Mouse (Mus musculus): Measurements from ENCODE around the gene Mroh2b. TPM values are rescaled to one million over a fixed set of nuclear protein-coding genes. Genes with fewer than 3 reads are reported as not detected.

The Mroh2b gene
- not detected in 3 replicates for total RNA-seq (2017)

- ATAC-seq (replicated peaks; ENCODE audit: insufficient number of reproducible peaks, low FRiP score, low TSS enrichment, poor library complexity, severe bottlenecking): no peak
Measured at GRCm38 (mm10) chr15:4898437-4898836, at the start of gene Mroh2b. Gene Mroh2b (plus strand): TSS chr15:4898737.

- ATAC-seq (replicated peaks; ENCODE audit: insufficient number of reproducible peaks, low FRiP score, low TSS enrichment, poor library complexity, severe bottlenecking): no peak
Measured at GRCm38 (mm10) chr15:4850015-4850414, 48.5 kb upstream of the Mroh2b start.

GRCm38 (mm10) chr15:4894962-4895361 is 3.6 kb upstream of the Mroh2b start:
- no peak for ATAC-seq (replicated peaks; ENCODE audit: insufficient number of reproducible peaks, low FRiP score, low TSS enrichment, poor library complexity, severe bottlenecking)

GRCm38 (mm10) chr15:4934731-4935130 is 36.2 kb downstream of the Mroh2b start:
- ATAC-seq (replicated peaks; ENCODE audit: insufficient number of reproducible peaks, low FRiP score, low TSS enrichment, poor library complexity, severe bottlenecking): no peak

- ATAC-seq (replicated peaks; ENCODE audit: insufficient number of reproducible peaks, low FRiP score, low TSS enrichment, poor library complexity, severe bottlenecking): no peak
Measured at GRCm38 (mm10) chr15:4973355-4973754, 74.8 kb downstream of the Mroh2b start.

GRCm38 (mm10) chr15:5002903-5003302 is 104.4 kb downstream of the Mroh2b start:
- no peak for ATAC-seq (replicated peaks; ENCODE audit: insufficient number of reproducible peaks, low FRiP score, low TSS enrichment, poor library complexity, severe bottlenecking)

- ATAC-seq (replicated peaks; ENCODE audit: insufficient number of reproducible peaks, low FRiP score, low TSS enrichment, poor library complexity, severe bottlenecking): no peak
Measured at GRCm38 (mm10) chr15:5003503-5004196, 105.1 kb downstream of the Mroh2b start.

- no peak for ATAC-seq (replicated peaks; ENCODE audit: insufficient number of reproducible peaks, low FRiP score, low TSS enrichment, poor library complexity, severe bottlenecking)
Measured at GRCm38 (mm10) chr15:5009644-5010107, 111.1 kb downstream of the Mroh2b start.

Other genes with a start within 250 kb of the Mroh2b start
- gene C6, start 171.6 kb upstream of the Mroh2b start, total RNA-seq (2017): not detected in 3 replicates
- not detected in 3 replicates for gene C7, start 165.0 kb downstream of the Mroh2b start, total RNA-seq (2017)
- gene Card6, start 209.8 kb downstream of the Mroh2b start, total RNA-seq (2017): 8.2 to 42.9 TPM (median 22.5 TPM) in 3 replicates
- 582 to 671 TPM (median 653 TPM) in 3 replicates for gene Rpl37, start 217.9 kb downstream of the Mroh2b start, total RNA-seq (2017)
- gene Prkaa1, start 245.1 kb downstream of the Mroh2b start, total RNA-seq (2017): 22.9 to 33.6 TPM (median 26.5 TPM) in 3 replicates

Measured in monocyte, adult 5-6 weeks (primary cell).